Mouse (Mus musculus) heart, embryonic 12.5 days (tissue): ENCODE measurements at regions not wholly inside any gene's neighbourhood (a gene's known extent, or its start where the extent isn't known, plus 50 kb on each side); places are given as distances from the start of the nearest gene placed in this dataset.

Experiments
- ATAC-seq: fragments of 200-750 bp; cut with Nextera tagmentation; 2 replicates; pipeline ENCODE4 v1.8.0; 2017; ENCODE audit warnings: moderate TSS enrichment, moderate library complexity; ENCODE audit not compliant: insufficient number of reproducible peaks, low FRiP score
- H3K27ac ChIP-seq: fragments of 300-500 bp; sonication (generic); 2 replicates; pipeline ENCODE4 v1.5.1; 2016; ENCODE audit warnings: mild to moderate bottlenecking, moderate library complexity; ENCODE audit not compliant: poor library complexity, severe bottlenecking
- H3K27me3 ChIP-seq: fragments of 300-500 bp; sonication (generic); replicated peaks from 2 replicates; pipeline ENCODE4 v1.6.1; 2016; ENCODE audit warnings: mild to moderate bottlenecking, moderate library complexity
- H3K36me3 ChIP-seq: fragments of 300-500 bp; sonication (generic); 2 replicates; pipeline ENCODE4 v1.6.1; 2016; ENCODE audit warnings: mild to moderate bottlenecking, moderate library complexity
- H3K4me1 ChIP-seq: fragments of 300-500 bp; sonication (generic); replicated peaks from 2 replicates; pipeline ENCODE4 v1.6.1; 2016; ENCODE audit warnings: mild to moderate bottlenecking
- H3K4me2 ChIP-seq: fragments of 300-500 bp; sonication (generic); 2 replicates; pipeline ENCODE4 v1.6.1; 2016; ENCODE audit warnings: mild to moderate bottlenecking, moderate library complexity
- H3K4me3 ChIP-seq: fragments of 300-500 bp; sonication (generic); 2 replicates; pipeline ENCODE4 v1.5.1; 2016; ENCODE audit warnings: mild to moderate bottlenecking
- H3K9ac ChIP-seq: fragments of 300-500 bp; sonication (generic); 2 replicates; pipeline ENCODE4 v1.6.1; 2016; ENCODE audit warnings: mild to moderate bottlenecking, moderate library complexity
- H3K9me3 ChIP-seq: fragments of 300-500 bp; sonication (generic); replicated peaks from 2 replicates; pipeline ENCODE4 v1.6.1; 2016; ENCODE audit warnings: mild to moderate bottlenecking, moderate library complexity
- WGBS: fragments of 180-500 bp; shearing (Covaris S2); methylation state at CpG from one replicate; pipeline ENCODE4 v1.1.7; 2016; 5-methylcytosine and 5-hydroxymethylcytosine counted together

- no peak overlapping the region for H3K4me2 ChIP-seq
- H3K9me3 ChIP-seq = no peaks in the 10 kb centered on the region
- H3K27me3 ChIP-seq = no peaks in the 10 kb centered on the region
- no peak overlapping the region for H3K4me3 ChIP-seq
- ATAC-seq = no peak
- H3K4me1 ChIP-seq = no peaks in the 10 kb centered on the region
- H3K27ac ChIP-seq = no peak overlapping the region
- no peaks in the 10 kb centered on the region for H3K36me3 ChIP-seq
- no peak overlapping the region for H3K9ac ChIP-seq
- 79% methylated on average over 5 of the region's 5 CpGs for WGBS
Observed at GRCm38 (mm10) chr4:12376797-12377570, 205.2 kb upstream of the Fam92a start.

GRCm38 (mm10) chr4:12369551-12369950 is 197.7 kb upstream of the Fam92a start:
- 75% methylated on average over 2 of the region's 2 CpGs for WGBS
- Histone ChIP-seq H3K36me3 (no peaks in the 10 kb centered on the region), H3K27me3 (no peaks in the 10 kb centered on the region), H3K9ac (no peak overlapping the region), H3K4me3 (no peak overlapping the region), H3K27ac (no peak overlapping the region), H3K9me3 (no peaks in the 10 kb centered on the region), H3K4me1 (no peaks in the 10 kb centered on the region), H3K4me2 (no peak overlapping the region)
- no peak for ATAC-seq

- Histone ChIP-seq H3K36me3 (no peaks in the 10 kb centered on the region), H3K27me3 (no peaks in the 10 kb centered on the region)
- 75% methylated on average over 2 of the region's 2 CpGs for WGBS
Observed at GRCm38 (mm10) chr4:12356992-12357634, 185.3 kb upstream of the Fam92a start.

GRCm38 (mm10) chr4:12353337-12353856 is 181.6 kb upstream of the Fam92a start:
- H3K27ac ChIP-seq = no peak overlapping the region
- H3K4me3 ChIP-seq = no peak overlapping the region
- WGBS = 69% methylated on average over 3 of the region's 3 CpGs
- ATAC-seq = no peak
- H3K4me2 ChIP-seq = no peak overlapping the region
- H3K9ac ChIP-seq = no peak overlapping the region
- H3K36me3 ChIP-seq = no peaks in the 10 kb centered on the region
- H3K9me3 ChIP-seq = no peaks in the 10 kb centered on the region
- H3K4me1 ChIP-seq = no peaks in the 10 kb centered on the region
- no peaks in the 10 kb centered on the region for H3K27me3 ChIP-seq

More at GRCm38 (mm10) chr4:12356992-12357634, 185.3 kb upstream of the Fam92a start:
- Histone ChIP-seq H3K9me3 (no peaks in the 10 kb centered on the region), H3K4me2 (no peak overlapping the region), H3K4me3 (no peak overlapping the region), H3K4me1 (no peaks in the 10 kb centered on the region), H3K27ac (no peak overlapping the region), H3K9ac (no peak overlapping the region)
- no peak for ATAC-seq

- no peak overlapping the region for H3K4me3 ChIP-seq
- H3K27ac ChIP-seq = no peak overlapping the region
- no peak overlapping the region for H3K4me2 ChIP-seq
- H3K4me1 ChIP-seq = peaks cover 2% of the 10 kb centered on the region; the same call in 1 of the 2 replicates
- peaks cover 9% of the 10 kb centered on the region; the same call in 1 of the 2 replicates for H3K9me3 ChIP-seq
- no peaks in the 10 kb centered on the region for H3K36me3 ChIP-seq
- H3K9ac ChIP-seq = no peak overlapping the region
- ATAC-seq = no peak
- 66% methylated on average over 1 of the region's 1 CpGs for WGBS
- H3K27me3 ChIP-seq = no peaks in the 10 kb centered on the region
Observed at GRCm38 (mm10) chr4:12339236-12339635, 167.4 kb upstream of the Fam92a start.

GRCm38 (mm10) chr4:12334832-12335587 is 163.2 kb upstream of the Fam92a start:
- Histone ChIP-seq H3K4me3 (no peak overlapping the region), H3K36me3 (no peaks in the 10 kb centered on the region), H3K27me3 (no peaks in the 10 kb centered on the region), H3K27ac (no peak overlapping the region), H3K9ac (no peak overlapping the region), H3K9me3 (no peaks in the 10 kb centered on the region), H3K4me2 (no peak overlapping the region), H3K4me1 (peaks cover 2% of the 10 kb centered on the region; the same call in 1 of the 2 replicates)
- no peak for ATAC-seq
- 81% methylated on average over 7 of the region's 7 CpGs for WGBS

- no peaks in the 10 kb centered on the region for H3K9me3 ChIP-seq
- peaks cover 2% of the 10 kb centered on the region; the same call in 1 of the 2 replicates for H3K4me1 ChIP-seq
- ATAC-seq = no peak
- H3K9ac ChIP-seq = no peak overlapping the region
- H3K27me3 ChIP-seq = no peaks in the 10 kb centered on the region
- WGBS = 51% methylated on average over 9 of the region's 9 CpGs
- H3K4me3 ChIP-seq = no peak overlapping the region
- no peak overlapping the region for H3K4me2 ChIP-seq
- no peak overlapping the region for H3K27ac ChIP-seq
- H3K36me3 ChIP-seq = no peaks in the 10 kb centered on the region
Observed at GRCm38 (mm10) chr4:12334429-12334828, 162.6 kb upstream of the Fam92a start.

- H3K4me1 ChIP-seq = no peaks in the 10 kb centered on the region
- no peaks in the 10 kb centered on the region for H3K27me3 ChIP-seq
- H3K9me3 ChIP-seq = no peaks in the 10 kb centered on the region
- H3K4me2 ChIP-seq = no peak overlapping the region
- WGBS = 84% methylated on average over 1 of the region's 1 CpGs
- H3K4me3 ChIP-seq = no peak overlapping the region
- H3K36me3 ChIP-seq = no peaks in the 10 kb centered on the region
- ATAC-seq = no peak
- no peak overlapping the region for H3K27ac ChIP-seq
- H3K9ac ChIP-seq = no peak overlapping the region
Observed at GRCm38 (mm10) chr4:12316024-12316423, 144.2 kb upstream of the Fam92a start.

- H3K9me3 ChIP-seq = no peaks in the 10 kb centered on the region
- no peak overlapping the region for H3K27ac ChIP-seq
- no peaks in the 10 kb centered on the region for H3K4me1 ChIP-seq
- no peak overlapping the region for H3K4me2 ChIP-seq
- no peak for ATAC-seq
- no peak overlapping the region for H3K4me3 ChIP-seq
- H3K36me3 ChIP-seq = no peaks in the 10 kb centered on the region
- WGBS = 78% methylated on average over 5 of the region's 5 CpGs
- H3K27me3 ChIP-seq = no peaks in the 10 kb centered on the region
- H3K9ac ChIP-seq = no peak overlapping the region
Observed at GRCm38 (mm10) chr4:12308332-12308731, 136.5 kb upstream of the Fam92a start.

GRCm38 (mm10) chr4:12306618-12307565 is 135.1 kb upstream of the Fam92a start:
- no peaks in the 10 kb centered on the region for H3K27me3 ChIP-seq

More at GRCm38 (mm10) chr4:12306618-12307565, 135.1 kb upstream of the Fam92a start:
- H3K36me3 ChIP-seq = no peaks in the 10 kb centered on the region
- 73% methylated on average over 9 of the region's 9 CpGs for WGBS
- H3K9ac ChIP-seq = no peak overlapping the region
- ATAC-seq = no peak
- H3K4me2 ChIP-seq = no peak overlapping the region
- no peaks in the 10 kb centered on the region for H3K4me1 ChIP-seq
- H3K9me3 ChIP-seq = no peaks in the 10 kb centered on the region
- H3K27ac ChIP-seq = no peak overlapping the region
- no peak overlapping the region for H3K4me3 ChIP-seq
